Mouse (Mus musculus) olfactory bulb, adult 2 months (tissue): ENCODE data around the gene Arid3a.

Experiments used
- CTCF ChIP-seq: fragments of 200-500 bp; IDR thresholded peaks from 2 replicates; pipeline ENCODE4 v1.5.1; 2012; ENCODE audit warnings: low read depth, mild to moderate bottlenecking, low read length, moderate library complexity; ENCODE audit not compliant: insufficient read depth
- POLR2A ChIP-seq: fragments of 200-500 bp; IDR thresholded peaks from 2 replicates; pipeline ENCODE4 v1.6.1; 2012; ENCODE audit warnings: mild to moderate bottlenecking, low read depth, low read length, moderate library complexity; ENCODE audit not compliant: insufficient read depth

DNA sequence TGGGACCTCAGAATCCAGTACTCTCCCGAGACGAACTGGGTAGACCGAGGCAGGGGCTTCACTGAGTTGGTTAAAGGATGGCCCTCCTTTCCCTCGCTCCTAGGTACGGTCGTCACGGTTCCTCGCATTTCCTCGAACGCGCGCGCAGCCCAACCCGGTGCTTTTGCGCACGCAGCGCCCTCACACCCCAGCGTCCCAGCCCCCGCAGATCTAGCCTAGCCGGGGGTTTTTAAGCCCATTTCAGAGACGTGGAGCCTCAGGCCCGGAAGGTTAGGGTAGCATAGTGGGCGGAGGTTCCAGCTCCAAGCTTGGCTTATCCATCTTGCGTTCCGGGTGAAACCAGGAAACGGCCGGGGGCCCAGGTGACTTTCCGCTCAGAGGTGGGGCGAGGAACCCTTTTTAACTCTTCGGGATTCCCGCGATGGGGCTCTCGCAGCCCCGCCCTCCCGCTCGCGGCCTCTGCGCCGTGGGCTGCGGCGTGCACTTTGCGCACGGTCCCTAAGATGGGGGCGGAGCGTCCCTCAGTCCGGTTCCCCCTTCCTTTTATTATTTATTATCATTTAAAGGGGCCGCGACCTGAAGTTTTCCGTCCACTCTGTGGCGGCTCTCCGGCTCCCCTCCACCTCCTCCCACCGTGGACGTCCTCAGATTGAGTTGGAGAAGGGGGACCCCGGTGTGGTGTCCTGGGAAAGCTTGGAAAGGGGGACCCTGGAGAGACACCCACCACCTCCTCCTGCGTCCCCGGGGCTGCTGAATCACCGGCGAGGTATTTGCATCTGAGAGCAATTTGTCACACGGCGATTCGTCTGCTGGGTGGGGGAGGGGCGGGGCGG is at the start of gene Arid3a:
- TF ChIP-seq POLR2A (0 out of 2 replicates have a peak, but pooled peaks have one; percentile 21), CTCF (0 out of 2 replicates have a peak, but pooled peaks have one; percentile 6)
